Mouse (Mus musculus): ENCODE results near the gene Aox1. TPM values are rescaled to one million over a fixed set of nuclear protein-coding genes. Genes with fewer than 3 reads are reported as not detected.

Gene Aox1
- polyA plus RNA-seq (2012; ENCODE audit: low replicate concordance): 0.02 and 0.03 TPM in 2 replicates

DNA sequence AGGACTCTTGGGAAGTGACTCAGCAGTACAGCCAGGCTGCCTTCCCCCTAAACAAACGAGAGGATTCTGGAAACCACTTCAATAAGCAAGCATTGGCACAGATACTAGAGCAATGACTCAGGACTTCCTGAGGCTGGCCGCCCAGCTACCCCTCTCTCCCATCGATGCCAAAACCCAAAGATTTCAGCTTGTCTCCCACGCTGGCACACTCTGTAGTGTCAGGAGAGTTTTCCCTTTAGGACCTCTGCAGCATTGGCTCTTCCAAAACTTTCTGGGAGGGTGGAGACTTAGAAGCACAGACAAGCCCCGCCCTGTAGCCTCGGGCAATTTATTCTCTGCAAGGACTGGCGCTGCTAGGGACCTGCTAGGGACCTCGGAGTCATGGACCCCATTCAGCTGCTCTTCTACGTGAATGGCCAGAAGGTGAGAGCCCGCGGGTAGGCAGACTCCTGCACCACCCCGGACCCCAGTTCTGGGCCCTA lies at the start of gene Aox1:
Gene Aox1 (plus strand): TSS at position 296 of the 482 bp plus-strand sequence.

DNA sequence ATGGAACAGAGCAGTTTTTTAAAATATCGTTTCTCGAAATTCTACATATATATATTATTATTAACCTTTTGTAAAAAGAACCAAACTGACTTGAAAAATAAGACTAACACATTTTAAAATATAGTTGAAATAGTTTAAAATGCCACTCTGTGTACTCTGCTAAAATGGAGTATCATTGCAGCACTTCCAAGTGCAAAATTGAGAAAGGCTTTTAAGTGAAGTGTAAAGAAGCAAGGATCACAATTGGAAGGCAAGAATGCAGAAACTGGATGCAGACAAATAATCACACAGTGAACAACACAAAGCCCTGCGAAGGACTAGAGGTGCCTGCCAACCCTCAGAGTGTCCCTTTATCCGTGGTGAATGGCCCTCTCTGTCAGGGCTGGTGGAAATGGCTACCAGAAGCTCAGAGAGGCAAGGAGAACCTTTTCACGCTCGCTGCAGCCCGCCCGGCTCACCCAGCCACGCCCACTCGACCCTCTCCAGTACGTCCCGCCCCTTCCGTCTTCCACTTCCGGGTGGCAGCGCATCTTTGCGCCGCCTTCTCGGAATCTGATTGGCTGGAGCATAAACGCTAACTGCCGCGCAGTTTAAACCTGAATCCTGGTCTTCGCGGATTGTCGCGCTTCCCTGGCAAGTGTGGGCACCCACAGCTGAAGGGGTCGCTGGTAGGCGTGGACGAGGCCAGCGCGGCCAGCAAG lies 34.1 kb upstream of the Aox1 start, which contains the start of gene Sgo2a:
Gene Sgo2a (plus strand): TSS at position 540 of the 701 bp plus-strand sequence.

DNA sequence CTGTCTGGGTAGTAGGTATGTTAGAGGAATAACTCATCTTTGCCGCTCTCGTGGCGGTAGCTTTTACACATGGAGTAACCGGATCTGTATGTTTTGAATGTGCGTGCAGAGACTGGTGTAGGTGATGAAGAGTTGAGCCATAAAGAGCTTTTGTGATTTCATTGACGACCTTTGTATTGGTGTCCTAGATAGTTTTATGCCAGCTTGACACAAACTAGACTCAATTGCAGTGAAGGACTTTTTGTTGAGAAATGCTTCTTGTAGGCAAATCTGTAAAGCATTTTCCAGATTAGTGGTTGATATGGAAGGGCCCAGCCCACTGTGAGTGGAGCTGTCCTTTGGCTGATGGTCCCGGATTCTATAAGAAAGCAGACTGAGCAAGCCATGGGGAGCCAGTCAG lies 10.9 kb upstream of the Aox1 start, which contains the start of gene Kctd18:
Gene Kctd18 (minus strand): TSS at position 101 of the 400 bp plus-strand sequence.

DNA sequence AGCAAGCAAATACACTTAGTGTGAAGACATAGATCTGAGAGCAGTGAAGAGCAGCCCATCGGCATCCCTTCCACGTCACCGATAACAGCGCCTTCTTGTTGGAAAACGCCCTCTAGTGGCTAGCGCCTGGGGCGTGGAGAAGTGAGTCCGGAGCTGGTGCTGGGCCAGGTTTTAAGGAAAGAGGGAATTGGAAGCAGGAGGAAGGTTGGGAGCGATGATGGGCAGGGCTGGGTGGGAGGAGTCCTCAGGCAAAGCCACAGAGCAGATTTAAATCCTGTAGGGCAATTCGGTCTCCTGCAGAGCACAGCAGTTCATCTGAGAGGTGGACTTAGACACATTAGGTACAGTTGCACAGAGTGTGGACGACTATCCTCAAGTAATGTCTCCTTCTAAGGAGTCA lies 83.1 kb downstream of the Aox1 start, which contains the start of gene Aox3:
Gene Aox3 (plus strand): TSS at position 251 of the 400 bp plus-strand sequence.

Other genes with a start within 250 kb of the Aox1 start
- gene Sgo2a, start 34.0 kb upstream of the Aox1 start, polyA plus RNA-seq (2012; ENCODE audit: low replicate concordance): 0.51 and 0.82 TPM in 2 replicates
- gene Kctd18, start 11.0 kb upstream of the Aox1 start, polyA plus RNA-seq (2012; ENCODE audit: low replicate concordance): 11.3 and 15.4 TPM in 2 replicates
- not detected in 2 replicates for gene Aox3, start 83.2 kb downstream of the Aox1 start, polyA plus RNA-seq (2012; ENCODE audit: low replicate concordance)
- 0.08 and 0.18 TPM in 2 replicates for gene Aox4, start 180.5 kb downstream of the Aox1 start, polyA plus RNA-seq (2012; ENCODE audit: low replicate concordance)
- 0.04 and 0.07 TPM in 2 replicates for gene Aox2, start 248.4 kb downstream of the Aox1 start, polyA plus RNA-seq (2012; ENCODE audit: low replicate concordance)